Mouse (Mus musculus) CH12F3 (cell line): ENCODE data around the gene Tesk1.

Source experiments
- in situ Hi-C: fragments of 300-500 bp; cut with MboI; formaldehyde crosslinking; loops from 2 replicates; pipeline ENCODE4 v1.14.3; 2020; ENCODE audit warnings: low sequenced_read_pairs

Gene Tesk1

DNA sequence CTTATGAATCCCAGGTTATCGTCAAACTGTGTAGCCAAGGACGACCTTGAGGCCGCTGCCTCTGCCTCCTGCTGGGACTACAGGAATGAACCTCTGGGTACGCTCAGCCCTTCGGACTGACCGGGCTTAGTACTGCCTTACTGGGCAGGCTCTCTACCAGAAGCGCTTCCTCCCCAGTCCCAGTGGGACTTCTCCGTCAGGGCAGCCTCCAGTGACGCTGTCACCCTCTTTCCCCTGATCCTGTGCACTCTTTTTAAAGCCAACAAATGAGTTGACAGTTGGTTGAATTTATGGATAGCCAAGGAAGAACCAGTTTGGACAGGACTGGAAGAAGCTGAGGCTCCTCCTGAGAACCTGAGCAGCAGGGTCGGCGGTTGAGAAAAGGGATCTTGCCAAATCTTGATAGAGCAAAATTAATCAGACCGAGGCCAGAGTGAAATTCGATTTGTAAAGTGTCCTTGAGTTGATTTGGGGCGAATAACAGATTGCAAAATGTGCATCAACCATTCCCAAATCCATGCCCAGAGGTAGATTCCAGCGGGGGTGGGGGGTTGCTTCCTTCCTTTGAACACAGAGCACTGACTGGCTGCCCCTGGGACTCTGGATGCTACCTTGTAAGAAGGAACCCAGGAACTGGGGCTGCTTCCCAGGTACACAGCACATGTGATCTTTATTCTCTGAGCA is 22.6 kb upstream of the Tesk1 start:
- in situ Hi-C loops: no loop called here

DNA sequence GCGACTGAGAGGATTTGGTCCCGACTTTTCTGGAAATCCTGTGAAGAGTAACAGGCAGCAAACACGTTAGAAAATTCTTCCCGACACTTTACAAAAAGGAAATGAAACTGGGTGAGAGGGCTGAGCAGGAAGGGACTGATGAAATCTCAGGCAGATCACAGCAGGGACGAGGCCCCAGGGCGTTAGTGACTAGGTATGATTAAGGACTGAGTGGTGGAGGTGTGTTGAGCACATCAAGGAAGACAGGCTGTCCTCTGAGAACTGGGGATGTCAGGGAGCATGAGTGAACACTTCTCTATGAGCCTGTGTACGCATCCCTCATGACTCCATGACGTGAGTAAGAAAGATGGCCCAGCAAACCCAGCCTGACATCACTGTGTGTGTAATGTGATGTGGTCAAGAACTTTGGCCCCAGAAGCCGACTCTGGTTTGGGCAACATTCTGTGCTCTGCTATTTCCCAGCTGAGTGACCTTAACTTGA is 21.9 kb upstream of the Tesk1 start:
- in situ Hi-C loops: no loop called here

DNA sequence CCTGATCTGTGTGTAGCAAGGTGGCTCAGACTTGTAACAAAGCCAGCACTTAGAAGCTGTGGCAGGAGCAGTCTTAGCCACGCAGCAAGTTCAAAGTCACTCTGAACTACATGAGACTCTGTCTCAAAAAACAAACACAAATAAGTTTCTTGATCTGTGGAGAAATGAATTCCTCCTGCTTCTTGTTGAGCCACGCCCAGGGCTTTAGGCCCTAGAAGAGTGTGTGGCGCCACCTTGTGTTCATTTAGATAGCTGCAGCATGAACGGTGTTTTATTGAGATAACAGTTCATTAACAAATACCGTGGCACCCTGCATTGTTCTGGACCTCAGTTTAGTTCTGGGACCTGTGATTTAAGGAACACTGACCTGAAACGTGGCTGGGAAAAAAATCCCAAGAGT is 21.4 kb upstream of the Tesk1 start:
- in situ Hi-C loops: no loop called here

DNA sequence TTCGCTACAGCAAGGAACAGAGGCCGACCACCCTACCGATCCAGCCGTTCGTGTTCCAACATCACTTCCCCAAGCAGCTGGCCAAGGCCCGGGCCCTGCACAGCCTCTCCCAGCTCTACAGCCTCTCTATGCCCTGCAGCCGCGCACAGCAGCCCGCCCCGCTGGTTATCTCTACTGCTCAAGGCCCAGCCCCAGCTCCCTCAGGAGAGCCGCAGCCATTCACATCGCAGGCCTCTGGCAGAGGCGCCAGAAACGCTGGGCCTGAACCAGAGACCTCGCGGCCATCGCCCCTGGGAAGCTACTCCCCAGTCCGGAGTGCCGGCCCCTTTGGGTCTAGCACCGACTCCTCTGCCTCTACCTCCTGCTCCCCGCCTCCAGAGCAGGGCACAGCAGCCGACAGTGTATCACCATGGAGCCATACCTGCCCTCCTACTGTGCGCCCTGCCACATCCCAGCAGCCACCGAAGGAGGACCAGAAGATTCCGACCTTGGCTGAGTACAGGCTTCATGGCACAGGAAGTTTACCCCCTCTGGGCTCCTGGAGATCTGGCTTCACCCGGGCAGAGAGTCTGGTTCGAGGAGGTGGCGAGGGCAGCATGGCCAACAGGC is 20.0 kb upstream of the Tesk1 start:
- in situ Hi-C loops: no loop called here

DNA sequence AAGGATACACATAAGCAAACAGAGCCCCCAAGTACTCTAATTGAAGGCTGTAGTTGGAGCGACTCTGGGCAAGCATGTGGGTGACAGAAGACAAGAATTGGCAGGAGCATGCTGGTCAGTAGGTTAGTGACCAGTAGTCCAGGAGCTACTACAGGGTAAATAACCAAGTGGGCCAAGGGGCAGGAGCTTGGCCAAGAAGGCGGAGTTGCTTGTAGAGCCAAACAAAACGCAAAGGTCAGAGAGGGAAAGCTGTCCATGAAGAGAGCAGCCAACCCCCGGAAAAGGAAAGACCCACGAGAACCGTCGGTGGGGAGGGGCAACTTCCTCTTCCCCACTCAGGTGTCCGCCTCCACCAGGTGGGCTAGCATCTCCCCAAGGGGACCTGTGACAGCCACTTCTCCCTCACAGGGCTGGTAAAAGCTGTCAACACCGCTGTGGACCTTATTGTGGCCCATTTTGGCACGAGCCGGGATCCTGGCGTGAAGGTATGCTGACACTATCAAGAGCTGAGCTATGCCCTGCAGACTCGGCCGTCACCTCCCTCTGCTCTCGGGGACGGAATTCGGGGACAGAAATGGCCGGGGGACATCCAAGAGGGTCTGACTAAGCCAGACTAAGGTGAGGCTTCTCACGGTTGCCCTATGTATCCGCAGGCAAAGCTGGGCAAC is 18.3 kb upstream of the Tesk1 start:
- in situ Hi-C loops: no loop called here

DNA sequence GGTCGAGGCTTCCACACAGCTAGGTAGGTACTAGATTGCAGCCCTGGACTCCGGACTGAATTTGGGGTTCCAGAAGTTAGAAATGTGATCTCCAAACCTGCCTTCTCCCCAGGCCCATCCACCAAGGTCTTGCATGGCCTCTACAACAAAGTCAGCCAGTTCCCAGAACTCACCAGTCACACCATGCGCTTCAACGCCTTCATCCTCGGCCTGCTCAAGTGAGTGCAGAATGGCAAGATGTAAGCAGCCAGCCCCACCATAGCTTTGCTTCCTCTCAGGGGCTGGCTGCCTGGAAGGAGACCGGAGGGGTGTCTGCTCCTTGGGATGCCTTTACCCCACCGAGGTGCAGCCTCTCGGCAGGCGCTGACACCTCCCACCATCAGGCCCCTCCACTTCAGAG is 17.7 kb upstream of the Tesk1 start:
- in situ Hi-C loops: no loop called here

DNA sequence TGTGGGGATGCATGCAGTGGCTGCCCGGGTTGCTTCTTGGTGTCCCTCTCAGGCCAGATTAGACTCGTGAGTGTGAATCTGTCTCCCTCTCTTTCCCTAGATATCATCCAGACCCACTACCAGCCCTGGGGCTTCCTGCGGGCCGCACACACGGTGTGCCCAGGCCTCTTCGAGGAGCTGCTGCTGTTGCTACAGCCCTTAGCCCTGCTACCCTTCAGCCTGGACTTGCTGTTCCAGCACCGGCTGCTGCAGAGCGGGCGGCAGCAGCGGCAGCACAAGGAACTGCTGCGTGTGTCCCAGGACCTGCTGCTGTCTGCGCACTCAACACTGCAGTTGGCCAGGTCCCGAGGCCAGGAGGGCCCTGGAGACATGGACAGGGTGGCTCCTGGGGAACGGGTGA is 16.5 kb upstream of the Tesk1 start:
- in situ Hi-C loops: loop anchor here (25.0 kb wide), 1 partner anchor 437 kb away; the partner anchor contains the start of gene Olfr155

DNA sequence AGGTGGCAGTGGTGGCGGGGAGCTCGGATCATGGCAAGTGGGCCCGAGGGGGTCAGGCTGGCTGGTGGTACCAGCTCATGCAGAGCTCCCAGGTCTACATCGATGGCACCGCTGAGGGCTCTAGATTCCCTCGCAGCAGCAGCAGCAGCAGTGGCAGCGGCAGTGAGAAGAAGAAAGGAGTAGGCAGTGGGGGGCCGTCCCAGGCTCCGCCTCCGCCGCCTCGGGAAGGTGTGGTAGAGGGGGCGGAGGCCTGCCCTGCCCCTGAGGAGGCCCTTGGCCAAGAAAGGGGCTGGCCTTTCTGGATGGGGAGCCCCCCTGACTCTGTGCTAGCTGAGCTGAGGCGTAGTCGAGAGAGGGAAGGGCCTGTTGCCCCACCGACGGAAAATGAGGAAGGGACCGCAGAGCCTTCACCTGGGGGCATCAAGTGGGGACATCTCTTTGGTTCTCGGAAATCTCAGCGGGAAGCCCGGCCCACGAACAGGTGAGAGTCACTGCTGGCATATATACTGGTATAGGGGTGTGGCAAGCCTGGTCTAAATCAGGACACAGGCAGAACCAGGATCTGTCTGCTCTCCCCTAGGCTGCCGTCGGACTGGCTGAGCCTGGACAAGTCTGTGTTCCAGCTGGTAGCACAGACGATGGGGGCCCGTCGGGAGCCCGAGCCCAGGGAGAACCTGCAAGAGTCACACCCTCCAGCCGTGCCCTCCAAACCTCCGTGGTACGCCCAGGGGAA is 15.9 kb upstream of the Tesk1 start:
- in situ Hi-C loops: loop anchor here (25.0 kb wide), 1 partner anchor 436 kb away; the partner anchor contains the start of gene Olfr155

DNA sequence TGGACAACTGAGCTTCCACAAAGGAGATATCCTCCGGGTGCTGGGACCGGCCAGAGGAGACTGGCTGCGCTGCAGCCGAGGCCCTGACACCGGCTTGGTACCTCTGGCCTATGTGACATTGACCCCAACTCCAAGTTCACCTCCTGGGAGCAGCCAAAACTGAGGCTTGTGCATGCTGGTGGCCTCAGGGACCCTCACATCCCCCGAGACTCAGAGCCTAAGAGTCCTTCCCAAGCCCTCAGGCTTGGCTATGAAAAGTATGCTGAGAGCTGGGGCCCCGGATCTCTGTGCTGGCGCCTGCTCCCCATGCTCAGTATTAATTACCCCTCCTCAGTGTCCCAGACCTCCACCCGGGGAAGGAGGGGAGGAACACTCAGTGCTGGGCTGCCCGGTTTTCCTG is 15.3 kb upstream of the Tesk1 start:
- in situ Hi-C loops: loop anchor here (25.0 kb wide), 1 partner anchor 436 kb away; the partner anchor contains the start of gene Olfr155

DNA sequence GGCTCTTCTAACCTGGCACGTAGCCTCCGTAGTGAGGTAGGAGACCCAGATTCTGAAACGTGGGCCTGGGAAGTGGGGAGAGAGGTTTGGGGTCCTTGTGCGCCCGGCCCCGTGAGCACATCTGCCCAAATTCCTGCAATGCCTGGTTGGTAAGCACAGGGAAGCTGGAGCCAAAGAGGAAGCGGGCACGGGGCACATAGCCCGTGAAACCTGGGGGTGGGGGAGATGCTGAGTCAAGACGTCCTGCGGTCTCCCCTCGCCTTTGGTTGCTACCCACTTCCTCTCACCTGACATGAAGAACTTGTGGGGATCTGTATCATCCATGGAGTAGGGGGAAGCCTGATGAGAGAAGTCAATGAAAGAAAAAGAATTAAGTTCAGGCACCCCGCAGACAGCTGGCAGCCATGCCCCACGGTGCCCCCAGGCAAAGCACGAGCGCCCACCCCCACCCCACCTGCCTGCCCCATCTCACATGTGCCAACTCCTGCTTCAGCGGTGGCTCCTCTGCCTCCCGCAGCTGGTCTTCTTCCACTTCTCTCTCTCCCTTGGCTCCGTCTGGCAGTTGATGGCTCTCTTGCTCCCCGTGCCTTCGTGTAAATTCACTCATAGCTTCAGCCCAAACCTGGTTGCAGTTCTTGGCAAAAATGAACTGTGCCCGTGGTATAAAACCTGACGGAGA is 14.1 kb upstream of the Tesk1 start:
- in situ Hi-C loops: loop anchor here (25.0 kb wide), 1 partner anchor 435 kb away; the partner anchor contains the start of gene Olfr155

DNA sequence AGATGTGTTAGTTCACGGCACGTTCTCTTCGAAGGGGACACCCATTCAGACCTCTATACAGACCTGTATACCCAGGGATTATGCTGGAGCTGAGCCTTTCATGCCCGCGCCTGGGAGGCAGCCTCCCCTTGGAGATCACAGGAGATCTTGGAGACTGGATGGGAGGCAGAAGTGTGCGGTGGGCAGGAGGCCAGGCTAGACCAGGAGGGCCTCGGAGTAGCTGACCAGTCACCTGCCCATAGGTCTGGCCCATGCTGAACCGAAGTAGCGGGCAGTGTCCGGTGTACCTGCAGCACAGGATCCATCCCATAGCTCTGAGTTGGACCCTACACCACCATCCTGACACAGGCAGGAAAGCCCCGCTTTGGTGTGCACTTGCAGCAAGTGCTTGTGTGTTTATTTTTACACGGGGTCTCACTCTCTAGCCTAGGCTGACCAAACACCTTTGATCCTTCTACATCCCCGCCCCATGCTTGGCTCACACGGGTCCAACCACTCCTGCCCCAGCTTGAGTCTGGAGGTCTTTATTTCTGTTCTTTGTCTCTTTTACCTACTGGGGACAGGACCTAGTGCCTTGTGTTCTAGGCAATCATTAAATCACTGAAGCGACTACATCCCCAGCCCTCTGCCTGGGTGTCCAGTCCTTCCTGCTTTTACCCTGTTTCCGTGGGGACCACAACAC is 13.4 kb upstream of the Tesk1 start:
- in situ Hi-C loops: loop anchor here (25.0 kb wide), 1 partner anchor 434 kb away; the partner anchor contains the start of gene Olfr155

DNA sequence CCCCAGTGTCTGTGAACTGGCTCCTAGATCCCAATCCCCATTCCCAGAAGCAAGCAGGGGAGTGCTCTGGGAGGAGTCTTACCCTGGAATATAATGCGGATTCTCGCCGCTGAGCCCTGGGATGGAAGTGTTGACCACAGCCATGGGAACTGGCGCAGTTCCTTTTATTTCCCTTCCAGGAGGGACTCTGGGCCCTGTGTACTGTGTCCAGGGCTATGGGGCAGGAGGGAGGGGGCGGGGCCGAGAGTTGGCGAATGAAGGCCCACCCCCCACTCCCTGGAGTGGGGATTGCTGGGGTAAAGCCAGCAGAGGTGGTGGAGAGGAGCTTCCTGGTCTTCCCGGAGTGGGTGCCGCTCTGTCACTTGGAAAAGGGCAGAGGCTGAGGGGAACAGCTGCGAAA is 12.8 kb upstream of the Tesk1 start, which contains the start of gene Fam166b:
Fam166b (minus strand) TSS at position 189 of the 400 bp plus-strand sequence.
- in situ Hi-C loops: loop anchor here (25.0 kb wide), 1 partner anchor 433 kb away; the partner anchor contains the start of gene Olfr155

DNA sequence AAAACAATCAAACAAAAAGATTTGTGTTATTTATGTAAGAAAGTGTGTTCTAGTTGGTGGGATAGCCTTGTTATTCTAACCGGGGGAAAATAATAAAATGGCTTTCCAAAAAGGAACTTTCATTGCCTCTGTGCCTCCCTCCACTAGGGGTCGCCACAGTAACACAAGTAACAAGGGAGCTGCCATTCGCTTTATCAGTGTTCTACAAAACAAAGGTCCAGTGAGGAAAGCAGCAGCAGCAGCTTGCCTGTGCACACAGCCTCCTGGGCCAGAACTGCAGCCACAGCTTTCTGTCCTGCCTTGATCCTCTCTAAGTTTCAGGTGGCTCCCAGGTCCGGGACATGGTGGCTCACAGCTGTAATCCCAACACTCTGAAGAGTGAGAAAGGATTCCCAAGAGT is 10.0 kb upstream of the Tesk1 start:
- in situ Hi-C loops: loop anchor here (25.0 kb wide), 1 partner anchor 431 kb away; the partner anchor contains the start of gene Olfr155

DNA sequence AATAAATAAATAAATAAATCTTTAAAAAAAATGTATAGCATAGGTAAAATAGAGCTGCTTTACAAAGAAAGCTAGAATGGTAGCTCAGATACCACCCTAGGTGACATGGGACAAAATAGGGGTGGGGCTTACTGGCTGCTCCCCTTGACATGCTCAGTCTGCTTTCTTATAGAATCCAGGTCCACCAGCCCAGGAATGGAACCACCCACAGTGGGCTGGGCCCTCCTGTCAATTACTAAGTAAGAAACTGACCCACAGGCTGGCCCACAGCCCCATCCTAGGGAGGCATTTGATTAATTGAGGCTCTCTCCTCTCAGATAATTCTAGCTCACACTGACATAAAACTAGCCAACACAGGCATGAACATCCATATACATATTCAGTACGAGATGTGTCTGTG is 8.9 kb upstream of the Tesk1 start:
- in situ Hi-C loops: loop anchor here (25.0 kb wide), 1 partner anchor 429 kb away; the partner anchor contains the start of gene Olfr155

DNA sequence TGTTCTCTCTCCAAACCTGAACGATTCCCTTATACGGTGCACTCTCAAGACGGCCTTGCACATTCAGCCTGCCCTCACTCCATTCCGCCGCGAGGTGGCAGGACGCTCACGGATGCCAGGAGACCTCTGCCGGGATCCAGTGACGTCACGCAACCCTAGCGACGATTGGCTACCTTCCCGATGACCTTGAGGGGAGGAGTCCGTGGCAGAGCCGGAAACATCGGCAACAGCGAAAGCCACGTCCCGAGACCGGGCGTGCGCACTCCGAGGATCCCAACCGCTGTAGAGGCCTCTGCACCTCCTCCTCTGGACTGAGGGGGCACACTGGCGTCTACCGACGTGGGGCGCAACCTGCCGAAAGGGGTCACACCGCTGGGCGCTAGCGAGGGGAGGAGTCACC is 305 bp downstream of the Tesk1 start:
- in situ Hi-C loops: loop anchor here (5.0 to 25.0 kb wide), 2 partner anchors 40 to 420 kb away; partner anchors contain the start of genes Olfr155 and Sit1

DNA sequence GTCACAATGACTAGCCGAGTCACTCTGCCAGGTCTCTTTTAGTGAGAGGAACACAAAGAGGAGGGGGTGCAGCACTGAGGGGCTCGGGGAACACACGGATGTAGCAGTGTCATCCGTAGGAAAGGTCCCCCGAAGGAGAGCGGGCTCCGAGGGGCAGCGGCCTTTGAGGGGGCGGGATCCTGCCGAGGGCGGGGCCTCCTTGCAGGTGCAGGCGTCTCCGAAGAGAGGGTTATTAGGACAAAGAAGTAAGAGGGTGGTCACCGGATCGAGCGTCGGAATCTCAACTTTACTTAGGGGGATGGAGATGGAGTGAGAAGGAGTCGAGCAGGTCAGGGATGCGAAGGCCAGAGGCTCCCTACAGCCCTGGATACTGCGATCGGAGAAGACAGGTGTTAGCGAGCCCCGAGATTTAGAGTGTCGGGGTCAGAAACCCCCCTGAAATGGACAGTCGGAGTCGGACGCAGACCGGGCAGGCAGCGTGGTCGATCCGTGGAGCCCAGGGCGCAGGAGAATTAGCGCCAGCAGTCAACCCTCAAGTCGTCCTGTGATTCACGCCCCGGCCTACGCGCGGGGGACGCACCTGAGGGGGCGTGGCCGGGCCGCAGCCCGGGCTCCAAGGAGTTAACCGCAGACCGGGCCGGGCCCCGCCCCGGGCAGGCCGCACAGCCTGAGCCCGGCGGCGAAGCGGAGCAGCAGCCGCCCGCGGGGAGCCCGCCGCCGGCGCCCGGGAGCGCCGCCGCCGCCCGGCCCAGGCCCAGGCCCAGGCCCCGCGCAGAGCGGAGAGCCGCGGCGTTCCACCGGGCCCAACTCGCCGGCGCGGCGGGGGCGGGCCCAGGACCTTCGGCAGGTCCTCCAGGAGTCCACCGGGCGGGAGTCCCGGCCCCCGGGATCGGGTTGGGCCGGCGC is 970 bp downstream of the Tesk1 start:
- in situ Hi-C loops: loop anchor here (5.0 to 25.0 kb wide), 2 partner anchors 40 to 420 kb away; partner anchors contain the start of genes Olfr155 and Sit1

DNA sequence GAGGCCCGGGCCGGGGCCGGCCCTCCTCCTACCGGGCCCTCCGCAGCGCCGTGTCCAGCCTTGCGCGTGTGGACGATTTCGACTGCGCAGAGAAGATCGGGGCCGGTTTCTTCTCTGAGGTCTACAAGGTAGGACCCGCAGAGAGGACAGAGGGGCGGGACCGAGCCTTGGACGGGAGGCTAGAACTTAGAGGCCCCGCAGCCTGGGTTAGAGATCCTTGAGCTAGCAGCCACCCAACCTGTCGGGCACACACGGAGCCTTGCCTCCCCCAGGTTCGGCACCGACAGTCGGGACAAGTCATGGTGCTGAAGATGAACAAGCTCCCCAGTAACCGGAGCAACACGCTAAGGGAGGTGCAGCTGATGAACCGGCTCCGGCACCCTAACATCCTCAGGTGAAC is 1.8 kb downstream of the Tesk1 start:
- in situ Hi-C loops: loop anchor here (5.0 to 25.0 kb wide), 2 partner anchors 39 to 419 kb away; partner anchors contain the start of genes Olfr155 and Sit1

DNA sequence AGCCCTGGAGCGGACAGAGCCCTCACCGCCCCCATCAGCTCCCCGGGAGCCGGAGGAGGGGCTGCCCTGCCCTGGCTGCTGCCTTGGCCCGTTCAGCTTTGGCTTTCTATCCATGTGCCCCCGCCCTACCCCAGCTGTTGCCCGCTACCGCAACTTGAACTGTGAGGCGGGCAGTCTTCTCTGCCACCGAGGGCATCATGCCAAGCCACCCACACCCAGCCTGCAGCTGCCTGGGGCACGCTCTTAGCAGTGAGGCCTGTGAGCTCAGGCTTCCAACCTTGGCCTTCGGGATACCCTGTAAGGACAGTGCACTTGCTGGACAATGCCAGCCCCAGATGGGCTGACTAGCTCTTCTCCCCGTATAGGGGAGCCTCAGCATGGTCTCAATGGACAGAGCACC is 5.5 kb downstream of the Tesk1 start:
- in situ Hi-C loops: loop anchor here (25.0 kb wide), 1 partner anchor 415 kb away; the partner anchor contains the start of gene Olfr155
